Mouse (Mus musculus): ENCODE measurements around the gene Guca1a.

GRCm38 (mm10) chr17:47368401-47369086 is 31.8 kb downstream of the Guca1a start, which contains the start of gene Mrps10:
- TF ChIP-seq CTCF (conservative IDR thresholded peaks at IDR 0.05; ENCODE audit: low read length) = no peak
- TF ChIP-seq POU5F1 (IDR thresholded peaks at IDR 0.05; ENCODE audit: borderline replicate concordance, low read length) = no peak
